Mouse (Mus musculus) neural tube, embryonic 10.5 days (tissue): ENCODE measurements around the gene Glul.

ENCODE experiments used
- DNase-seq: peaks from one replicate; pipeline ENCODE4 v3.0.0-alpha.2; 2017; ENCODE audit warnings: low spot score; ENCODE audit errors: extremely low spot score

Glul gene

GRCm38 (mm10) chr1:153909213-153909962 is 9.6 kb downstream of the Glul start:
- no peak for DNase-seq

- no peak for DNase-seq
Observed at GRCm38 (mm10) chr1:153909963-153910291, 10.2 kb downstream of the Glul start.

DNA sequence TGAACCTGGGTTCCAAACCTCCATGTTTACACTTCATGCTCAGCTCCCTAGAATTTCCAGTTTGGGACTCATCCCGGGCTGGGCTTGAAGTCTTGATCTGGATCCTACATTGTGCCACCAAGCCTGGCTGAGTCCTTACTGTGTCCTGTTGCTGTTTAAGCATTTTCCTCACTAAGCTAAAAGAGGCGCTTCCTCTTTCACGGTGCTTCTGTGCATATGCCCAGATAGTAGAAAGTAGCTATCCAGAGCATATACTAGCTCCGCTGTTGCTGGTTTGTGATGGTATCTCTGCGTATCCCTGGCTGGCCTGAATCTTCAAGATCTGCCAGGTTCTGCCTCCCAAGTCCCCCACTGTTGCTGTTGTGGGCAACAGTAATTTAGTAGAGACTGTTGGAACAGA is 10.7 kb downstream of the Glul start:
- DNase-seq = no peak

- DNase-seq = no peak
Observed at GRCm38 (mm10) chr1:153911276-153911795, 11.6 kb downstream of the Glul start.

- DNase-seq = no peak
Observed at GRCm38 (mm10) chr1:153913869-153914268, 14.1 kb downstream of the Glul start.

GRCm38 (mm10) chr1:153918521-153919206 is 18.9 kb downstream of the Glul start:
- DNase-seq = no peak

DNA sequence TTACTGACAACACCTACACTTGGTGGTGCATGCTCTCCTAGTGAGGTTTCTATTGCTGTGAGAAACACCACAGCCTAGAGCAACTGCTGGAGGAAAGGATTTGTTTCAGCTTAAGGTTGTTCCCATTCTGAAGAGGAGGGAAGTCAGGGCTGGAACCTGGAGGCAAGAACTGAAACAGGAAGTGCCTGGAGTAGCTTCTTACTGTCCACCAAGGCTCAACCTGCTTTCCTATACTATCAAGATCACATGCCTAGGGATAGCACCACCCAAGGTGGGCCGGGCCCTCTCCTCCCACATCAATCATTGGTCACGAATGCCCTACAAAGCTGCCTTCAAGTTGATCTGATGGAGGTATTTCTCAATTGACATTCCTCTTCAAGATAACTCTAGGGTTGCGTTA is 21.9 kb downstream of the Glul start:
- no peak for DNase-seq

DNA sequence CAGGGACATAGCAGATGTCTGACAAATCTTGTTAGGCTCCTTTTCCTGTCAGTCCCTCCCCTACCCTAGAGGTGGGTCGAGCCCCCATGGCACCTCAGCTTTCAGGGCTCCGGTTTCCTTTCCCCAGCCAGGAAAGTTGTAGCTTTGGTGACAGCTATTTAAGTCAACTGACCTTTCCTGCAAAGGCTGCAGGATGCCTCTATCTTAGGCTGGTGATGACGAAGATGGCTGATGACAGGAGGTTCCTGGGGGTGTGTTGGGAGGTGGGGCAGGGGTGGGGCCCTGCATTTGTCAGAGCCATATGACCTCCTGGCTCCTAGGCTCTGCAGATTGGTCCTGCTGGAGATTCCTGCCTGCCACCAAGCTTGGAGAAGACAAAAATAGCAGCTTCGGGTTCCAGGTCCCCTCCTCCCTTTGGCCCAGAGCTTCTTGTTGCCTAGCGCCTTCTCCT is 22.9 kb downstream of the Glul start:
- no peak for DNase-seq

DNA sequence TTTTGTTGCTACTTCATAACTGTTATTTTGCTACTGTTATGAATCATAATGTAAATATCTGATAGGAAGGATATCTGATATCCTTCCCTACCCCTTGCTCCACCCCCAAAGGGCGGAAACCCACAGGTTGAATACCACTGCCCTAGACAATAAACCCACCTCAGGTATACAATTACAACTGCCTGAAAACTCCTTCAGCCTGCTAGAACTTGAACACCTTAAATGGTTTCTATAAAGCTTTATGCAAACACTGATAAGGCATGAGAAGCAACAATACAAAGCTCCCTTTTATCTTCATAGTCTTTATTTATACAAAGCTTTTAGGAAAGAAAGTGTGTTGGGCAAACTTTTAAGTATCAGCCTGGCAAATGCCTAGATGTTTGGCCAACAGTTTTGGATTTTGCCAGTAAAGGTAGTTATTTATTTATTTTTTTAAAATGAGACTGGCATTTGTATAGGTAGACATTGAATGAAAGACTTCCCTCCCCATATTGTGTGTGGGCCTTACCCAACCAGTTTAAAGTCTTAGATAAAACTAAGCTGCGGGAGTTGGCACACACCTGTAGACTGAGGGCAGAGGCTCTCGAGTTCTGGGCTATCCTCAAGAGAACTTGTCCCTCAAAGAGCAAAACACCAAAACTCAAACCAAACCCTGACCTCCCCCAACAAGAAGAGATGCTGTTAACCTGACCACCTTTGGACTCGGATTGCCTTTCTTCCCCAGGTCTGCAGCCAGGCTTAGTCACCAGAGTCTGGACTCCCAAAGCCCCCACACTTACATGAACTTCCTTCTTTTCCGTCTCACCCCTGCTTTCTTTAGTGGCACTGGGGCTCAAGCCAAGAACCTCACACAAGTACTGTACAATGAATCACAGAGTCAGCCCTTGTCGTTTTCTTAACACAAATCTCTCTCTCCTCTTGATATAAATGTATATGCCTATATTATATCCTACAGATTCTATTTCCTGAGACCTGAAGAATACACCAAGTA is 24.9 kb downstream of the Glul start:
- no peak for DNase-seq

DNA sequence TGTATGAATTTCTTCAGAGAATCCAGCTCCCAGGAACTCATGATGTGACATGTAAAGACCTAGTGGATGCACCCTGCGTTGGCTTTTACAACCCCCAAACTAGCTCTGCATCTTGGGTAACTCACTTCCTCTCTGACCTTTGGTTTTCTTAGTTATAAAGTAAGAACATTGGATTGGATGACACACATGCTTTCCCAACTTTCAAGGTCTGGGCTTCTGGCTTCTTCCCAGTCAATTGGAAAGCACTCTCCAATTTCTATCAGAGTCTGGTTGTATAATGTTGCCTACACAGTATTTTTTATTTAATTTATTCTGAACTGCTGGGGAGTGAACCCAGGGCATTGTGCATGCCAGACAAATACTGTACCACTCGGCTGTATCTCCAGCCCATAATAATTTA is 30.7 kb downstream of the Glul start:
- DNase-seq = no peak

GRCm38 (mm10) chr1:153933772-153934171 is 34.0 kb downstream of the Glul start:
- DNase-seq = no peak

DNA sequence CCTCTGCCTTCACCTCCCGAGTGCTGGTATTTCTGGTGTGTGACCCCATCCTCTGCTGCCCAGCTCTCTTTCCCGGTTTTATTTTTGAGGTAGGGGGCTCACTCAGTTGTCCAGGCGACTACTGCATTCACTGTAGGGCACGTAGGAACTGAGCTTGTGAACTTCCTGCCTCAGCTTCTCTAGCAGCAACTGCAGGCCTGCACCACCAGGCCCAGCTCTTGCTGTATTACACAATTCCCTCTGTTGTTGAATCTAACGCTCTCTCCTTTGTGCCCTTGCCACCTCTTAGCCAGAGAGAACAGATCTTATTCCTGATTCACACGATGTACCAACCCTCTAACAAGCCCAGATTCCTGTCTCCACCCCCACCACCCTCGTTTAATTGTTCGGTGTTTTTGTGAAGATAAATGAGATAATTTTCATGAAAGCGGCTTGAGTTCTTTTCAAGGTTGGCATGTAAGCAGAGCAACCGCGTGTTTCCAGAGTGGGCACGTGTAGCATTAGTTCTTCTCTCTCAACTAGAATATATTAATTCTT is 36.2 kb downstream of the Glul start:
- DNase-seq = no peak

DNA sequence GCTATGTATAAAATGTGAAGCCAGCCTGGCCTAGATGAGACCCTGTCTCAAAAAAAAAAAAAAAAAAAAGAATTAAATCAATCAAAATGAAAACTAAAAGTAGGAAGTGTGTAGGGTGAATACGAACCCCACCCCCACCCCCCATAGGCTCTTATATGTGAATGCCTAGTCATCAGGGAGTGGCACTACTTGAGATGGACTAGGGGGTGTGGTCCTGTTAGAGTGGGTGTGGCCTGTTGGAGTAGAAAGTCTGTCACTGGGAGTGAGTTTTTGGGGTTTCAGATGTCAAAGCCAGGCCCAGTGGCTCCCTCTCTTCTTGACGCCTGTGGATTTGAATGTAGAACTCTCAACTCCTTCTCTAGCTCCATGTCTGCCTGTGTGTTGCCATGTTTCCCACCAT is 37.3 kb downstream of the Glul start:
- no peak for DNase-seq

DNA sequence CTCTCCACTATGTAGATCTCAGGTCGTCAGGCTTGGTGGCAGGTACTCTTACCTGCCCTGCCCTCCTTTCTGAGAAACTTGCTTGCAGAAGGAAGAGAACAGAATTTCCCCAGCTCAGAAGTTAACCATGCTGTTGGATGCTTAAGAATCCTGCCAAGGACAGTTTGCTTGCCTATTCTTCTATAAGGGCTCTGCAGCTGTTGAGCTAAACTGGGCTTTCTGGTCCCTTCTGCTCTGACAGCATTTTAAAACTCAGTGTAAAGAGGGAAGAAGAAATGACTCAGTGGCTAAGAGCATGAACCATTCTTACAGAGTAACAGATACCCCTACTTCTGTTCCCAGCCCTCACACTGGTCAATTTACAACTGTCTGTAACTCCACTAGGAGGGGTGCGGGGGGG is 41.2 kb downstream of the Glul start:
- no peak for DNase-seq

DNA sequence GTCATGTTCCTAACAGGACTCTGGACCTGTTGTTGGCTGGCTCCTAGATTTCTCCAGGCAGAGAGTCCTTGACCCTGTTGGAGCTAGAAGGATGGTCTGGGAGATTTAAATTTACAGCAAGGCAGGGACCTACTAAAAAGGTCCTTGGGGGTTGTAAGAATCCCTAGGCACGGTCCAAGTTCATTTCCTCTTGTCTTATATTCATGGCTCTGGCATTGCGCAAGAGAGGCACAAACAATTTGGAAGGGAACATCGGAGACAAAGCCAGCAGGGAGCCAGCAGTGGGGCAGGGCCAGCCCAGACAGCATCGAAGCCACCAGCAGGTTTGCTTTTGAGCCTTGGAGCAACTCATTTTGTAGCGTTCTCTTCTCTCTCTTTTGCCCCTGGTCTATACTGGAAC is 45.4 kb downstream of the Glul start:
- no peak for DNase-seq

GRCm38 (mm10) chr1:153946971-153947370 is 47.2 kb downstream of the Glul start:
- DNase-seq = no peak

DNA sequence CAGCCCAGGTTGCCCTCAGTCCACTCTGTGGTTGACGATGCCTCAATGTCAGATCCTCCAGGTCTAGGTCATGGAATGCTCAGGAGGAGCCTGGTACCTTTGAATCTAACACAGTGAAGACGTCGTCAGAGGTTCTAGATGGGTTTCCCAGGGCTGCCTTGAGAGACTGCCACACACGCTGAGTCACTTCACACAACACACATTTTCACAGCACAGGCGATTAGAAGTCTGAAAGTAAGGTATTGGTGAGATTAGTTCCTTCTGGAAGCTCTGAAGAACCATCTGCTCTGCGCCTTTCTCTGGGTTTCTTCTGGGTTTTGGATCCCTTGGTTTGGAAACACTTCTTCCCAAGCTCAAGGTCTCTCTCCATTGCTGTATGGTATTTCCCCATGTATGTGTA is 48.1 kb downstream of the Glul start:
- no peak for DNase-seq

DNA sequence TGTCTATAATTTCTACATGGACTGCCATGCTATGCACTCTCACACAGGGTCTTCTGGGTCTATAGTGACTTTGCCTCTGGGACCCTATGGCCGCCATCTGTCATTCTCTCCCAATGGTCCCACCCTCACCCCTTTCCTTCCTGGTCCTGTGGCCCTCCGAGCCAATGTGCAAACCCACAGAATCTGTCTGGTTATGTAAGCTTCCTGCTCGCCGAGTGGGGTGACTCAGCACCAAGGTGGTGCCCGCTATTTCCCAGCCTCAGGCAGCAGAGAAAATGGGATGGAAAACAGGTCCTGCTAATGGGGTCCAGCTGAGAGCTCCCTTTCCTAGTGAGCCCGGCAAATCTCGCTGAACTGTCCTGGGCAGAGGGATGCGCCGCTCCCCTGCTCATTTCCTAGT is 53.5 kb downstream of the Glul start:
- no peak for DNase-seq

DNA sequence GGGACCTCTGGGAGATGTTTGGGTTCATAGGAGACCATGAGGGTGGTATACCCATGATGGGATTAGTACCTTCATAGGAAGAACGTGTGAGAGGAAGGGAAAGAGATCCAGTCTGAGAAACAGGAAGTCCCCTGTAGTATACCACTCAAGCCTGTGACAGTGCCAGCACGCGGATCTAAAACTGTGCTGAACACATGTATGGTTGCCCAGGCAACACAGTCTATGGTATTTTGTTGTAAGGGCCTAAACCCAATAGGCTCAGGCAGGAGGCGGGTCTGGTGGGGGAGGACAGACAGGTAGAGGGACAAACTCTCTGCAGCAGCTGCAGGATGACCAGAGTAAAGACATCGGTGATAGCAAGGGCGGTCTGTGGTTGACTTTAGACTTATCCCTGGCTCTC is 54.1 kb downstream of the Glul start:
- DNase-seq = no peak

DNA sequence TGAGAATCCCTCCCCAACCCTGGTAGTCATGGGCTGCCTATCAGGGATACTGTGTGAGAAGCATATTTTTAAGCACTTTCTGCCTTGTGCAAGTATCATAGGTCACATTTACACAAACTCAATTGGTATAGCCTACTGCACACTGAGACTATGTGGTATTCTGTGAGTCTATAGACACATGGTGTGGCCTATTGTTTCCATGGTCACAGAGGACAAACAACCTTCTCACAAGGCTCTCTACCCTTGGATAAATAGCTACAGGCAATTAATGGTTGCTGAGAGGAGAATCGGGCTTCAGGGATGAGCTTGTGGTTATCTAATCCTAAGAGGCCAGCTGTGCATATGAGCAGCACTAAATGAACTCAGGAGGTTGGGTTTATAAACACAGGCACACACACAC is 58.1 kb downstream of the Glul start:
- no peak for DNase-seq
